Mouse (Mus musculus): ENCODE measurements at regions not wholly inside any gene's neighbourhood (a gene's known extent, or its start where the extent isn't known, plus 50 kb on each side); places are given as distances from the start of the nearest gene placed in this dataset.

GRCm38 (mm10) chr14:105483352-105484083 lies 225.1 kb downstream of the Ndfip2 start:
- Histone ChIP-seq H3K27me3 (ENCODE audit: insufficient read depth, low read length) (no peaks in the 10 kb centered on the region), H3K4me1 (ENCODE audit: insufficient read depth, low read length) (peaks cover 11% of the 10 kb centered on the region), H3K9me3 (ENCODE audit: low read length) (no peaks in the 10 kb centered on the region), H3K27ac (ENCODE audit: low read length) (peak overlapping the region; percentile 72), H3K4me3 (ENCODE audit: low read length) (peak overlapping the region; percentile 43), H3K36me3 (ENCODE audit: insufficient read depth, low read length) (no peaks in the 10 kb centered on the region), H3K9ac (replicated peaks; ENCODE audit: low read length) (peak overlapping the region; percentile 64), H3K4me2 (replicated peaks; ENCODE audit: low read depth, low read length) (peak overlapping the region; percentile 68)
- 11% methylated on average over 21 of the region's 21 CpGs for WGBS
- peak; percentile 95 for ATAC-seq (ENCODE audit: low FRiP score, low TSS enrichment)

GRCm38 (mm10) chr14:105482644-105483351 lies 224.4 kb downstream of the Ndfip2 start:
- peak; percentile 29; the same call in 1 of the 2 replicates for ATAC-seq (ENCODE audit: low FRiP score, low TSS enrichment)
- Histone ChIP-seq H3K4me2 (replicated peaks; ENCODE audit: low read depth, low read length) (peak overlapping the region; percentile 68), H3K4me3 (ENCODE audit: low read length) (peak overlapping the region; percentile 43), H3K36me3 (ENCODE audit: insufficient read depth, low read length) (no peaks in the 10 kb centered on the region), H3K9ac (replicated peaks; ENCODE audit: low read length) (peak overlapping the region; percentile 64), H3K27me3 (ENCODE audit: insufficient read depth, low read length) (no peaks in the 10 kb centered on the region), H3K4me1 (ENCODE audit: insufficient read depth, low read length) (peaks cover 11% of the 10 kb centered on the region), H3K27ac (ENCODE audit: low read length) (peak overlapping the region; percentile 72), H3K9me3 (ENCODE audit: low read length) (no peaks in the 10 kb centered on the region)
- WGBS: 3% methylated on average over 16 of the region's 16 CpGs

GRCm38 (mm10) chr14:105480048-105480447 lies 221.7 kb downstream of the Ndfip2 start:
- no peaks in the 10 kb centered on the region for H3K27me3 ChIP-seq (ENCODE audit: insufficient read depth, low read length)
- no peak overlapping the region for H3K9ac ChIP-seq (replicated peaks; ENCODE audit: low read length)
- H3K36me3 ChIP-seq (ENCODE audit: insufficient read depth, low read length): no peaks in the 10 kb centered on the region
- H3K9me3 ChIP-seq (ENCODE audit: low read length): no peaks in the 10 kb centered on the region
- peaks cover 11% of the 10 kb centered on the region for H3K4me1 ChIP-seq (ENCODE audit: insufficient read depth, low read length)
- no peak overlapping the region for H3K27ac ChIP-seq (ENCODE audit: low read length)
- no peak overlapping the region for H3K4me3 ChIP-seq (ENCODE audit: low read length)
- no peak overlapping the region for H3K4me2 ChIP-seq (replicated peaks; ENCODE audit: low read depth, low read length)
- no peak for ATAC-seq (ENCODE audit: low FRiP score, low TSS enrichment)
- 70% methylated on average over 9 of the region's 9 CpGs for WGBS

GRCm38 (mm10) chr14:105474991-105475553 lies 216.7 kb downstream of the Ndfip2 start:
- no peaks in the 10 kb centered on the region for H3K9me3 ChIP-seq (ENCODE audit: low read length)
- H3K9ac ChIP-seq (replicated peaks; ENCODE audit: low read length): no peak overlapping the region
- no peak for ATAC-seq (ENCODE audit: low FRiP score, low TSS enrichment)
- H3K4me1 ChIP-seq (ENCODE audit: insufficient read depth, low read length): no peaks in the 10 kb centered on the region
- H3K36me3 ChIP-seq (ENCODE audit: insufficient read depth, low read length): no peaks in the 10 kb centered on the region
- H3K4me2 ChIP-seq (replicated peaks; ENCODE audit: low read depth, low read length): no peak overlapping the region
- no peak overlapping the region for H3K4me3 ChIP-seq (ENCODE audit: low read length)
- no peaks in the 10 kb centered on the region for H3K27me3 ChIP-seq (ENCODE audit: insufficient read depth, low read length)
- H3K27ac ChIP-seq (ENCODE audit: low read length): no peak overlapping the region

GRCm38 (mm10) chr14:105448919-105449458 lies 190.6 kb downstream of the Ndfip2 start:
- H3K4me1 ChIP-seq (ENCODE audit: insufficient read depth, low read length): peaks cover 4% of the 10 kb centered on the region; the same call in 1 of the 2 replicates
- H3K9ac ChIP-seq (replicated peaks; ENCODE audit: low read length): no peak overlapping the region
- H3K4me3 ChIP-seq (ENCODE audit: low read length): no peak overlapping the region
- no peaks in the 10 kb centered on the region for H3K27me3 ChIP-seq (ENCODE audit: insufficient read depth, low read length)
- 58% methylated on average over 3 of the region's 3 CpGs for WGBS
- no peak overlapping the region for H3K27ac ChIP-seq (ENCODE audit: low read length)
- no peak overlapping the region for H3K4me2 ChIP-seq (replicated peaks; ENCODE audit: low read depth, low read length)
- H3K9me3 ChIP-seq (ENCODE audit: low read length): no peaks in the 10 kb centered on the region
- ATAC-seq (ENCODE audit: low FRiP score, low TSS enrichment): no peak
- H3K36me3 ChIP-seq (ENCODE audit: insufficient read depth, low read length): no peaks in the 10 kb centered on the region

GRCm38 (mm10) chr14:105447088-105447487 lies 188.7 kb downstream of the Ndfip2 start:
- no peaks in the 10 kb centered on the region for H3K36me3 ChIP-seq (ENCODE audit: insufficient read depth, low read length)
- no peak overlapping the region for H3K9ac ChIP-seq (replicated peaks; ENCODE audit: low read length)
- H3K9me3 ChIP-seq (ENCODE audit: low read length): no peaks in the 10 kb centered on the region
- H3K4me2 ChIP-seq (replicated peaks; ENCODE audit: low read depth, low read length): no peak overlapping the region
- H3K27ac ChIP-seq (ENCODE audit: low read length): no peak overlapping the region
- 66% methylated on average over 5 of the region's 5 CpGs for WGBS
- no peak for ATAC-seq (ENCODE audit: low FRiP score, low TSS enrichment)
- H3K27me3 ChIP-seq (ENCODE audit: insufficient read depth, low read length): no peaks in the 10 kb centered on the region
- H3K4me1 ChIP-seq (ENCODE audit: insufficient read depth, low read length): peaks cover 4% of the 10 kb centered on the region; the same call in 1 of the 2 replicates
- no peak overlapping the region for H3K4me3 ChIP-seq (ENCODE audit: low read length)

GRCm38 (mm10) chr14:105435343-105435742 lies 177.0 kb downstream of the Ndfip2 start:
- ATAC-seq (ENCODE audit: low FRiP score, low TSS enrichment): no peak
- Histone ChIP-seq H3K4me3 (ENCODE audit: low read length) (no peak overlapping the region), H3K27me3 (ENCODE audit: insufficient read depth, low read length) (no peaks in the 10 kb centered on the region), H3K36me3 (ENCODE audit: insufficient read depth, low read length) (no peaks in the 10 kb centered on the region), H3K9me3 (ENCODE audit: low read length) (no peaks in the 10 kb centered on the region), H3K4me2 (replicated peaks; ENCODE audit: low read depth, low read length) (no peak overlapping the region), H3K9ac (replicated peaks; ENCODE audit: low read length) (no peak overlapping the region), H3K27ac (ENCODE audit: low read length) (no peak overlapping the region), H3K4me1 (ENCODE audit: insufficient read depth, low read length) (peaks cover 5% of the 10 kb centered on the region)
- WGBS: 78% methylated on average over 6 of the region's 6 CpGs

GRCm38 (mm10) chr14:105433456-105433855 lies 175.1 kb downstream of the Ndfip2 start:
- ATAC-seq (ENCODE audit: low FRiP score, low TSS enrichment): no peak
- H3K27ac ChIP-seq (ENCODE audit: low read length): no peak overlapping the region
- H3K9me3 ChIP-seq (ENCODE audit: low read length): no peaks in the 10 kb centered on the region
- H3K4me1 ChIP-seq (ENCODE audit: insufficient read depth, low read length): peaks cover 5% of the 10 kb centered on the region
- no peak overlapping the region for H3K9ac ChIP-seq (replicated peaks; ENCODE audit: low read length)
- no peaks in the 10 kb centered on the region for H3K36me3 ChIP-seq (ENCODE audit: insufficient read depth, low read length)
- H3K4me3 ChIP-seq (ENCODE audit: low read length): no peak overlapping the region
- H3K4me2 ChIP-seq (replicated peaks; ENCODE audit: low read depth, low read length): no peak overlapping the region
- WGBS: 84% methylated on average over 2 of the region's 2 CpGs
- no peaks in the 10 kb centered on the region for H3K27me3 ChIP-seq (ENCODE audit: insufficient read depth, low read length)

- Histone ChIP-seq H3K9ac (replicated peaks; ENCODE audit: low read length) (no peak overlapping the region), H3K4me3 (ENCODE audit: low read length) (no peak overlapping the region), H3K27ac (ENCODE audit: low read length) (no peak overlapping the region), H3K27me3 (ENCODE audit: insufficient read depth, low read length) (no peaks in the 10 kb centered on the region), H3K4me2 (replicated peaks; ENCODE audit: low read depth, low read length) (no peak overlapping the region), H3K36me3 (ENCODE audit: insufficient read depth, low read length) (no peaks in the 10 kb centered on the region), H3K4me1 (ENCODE audit: insufficient read depth, low read length) (peaks cover 13% of the 10 kb centered on the region), H3K9me3 (ENCODE audit: low read length) (no peaks in the 10 kb centered on the region)
- no peak for ATAC-seq (ENCODE audit: low FRiP score, low TSS enrichment)
- 13% methylated on average over 4 of the region's 4 CpGs for WGBS
These were observed 174.3 kb downstream of the Ndfip2 start for GRCm38 (mm10) chr14:105432670-105433069.
